In the genomic region with DNA sequence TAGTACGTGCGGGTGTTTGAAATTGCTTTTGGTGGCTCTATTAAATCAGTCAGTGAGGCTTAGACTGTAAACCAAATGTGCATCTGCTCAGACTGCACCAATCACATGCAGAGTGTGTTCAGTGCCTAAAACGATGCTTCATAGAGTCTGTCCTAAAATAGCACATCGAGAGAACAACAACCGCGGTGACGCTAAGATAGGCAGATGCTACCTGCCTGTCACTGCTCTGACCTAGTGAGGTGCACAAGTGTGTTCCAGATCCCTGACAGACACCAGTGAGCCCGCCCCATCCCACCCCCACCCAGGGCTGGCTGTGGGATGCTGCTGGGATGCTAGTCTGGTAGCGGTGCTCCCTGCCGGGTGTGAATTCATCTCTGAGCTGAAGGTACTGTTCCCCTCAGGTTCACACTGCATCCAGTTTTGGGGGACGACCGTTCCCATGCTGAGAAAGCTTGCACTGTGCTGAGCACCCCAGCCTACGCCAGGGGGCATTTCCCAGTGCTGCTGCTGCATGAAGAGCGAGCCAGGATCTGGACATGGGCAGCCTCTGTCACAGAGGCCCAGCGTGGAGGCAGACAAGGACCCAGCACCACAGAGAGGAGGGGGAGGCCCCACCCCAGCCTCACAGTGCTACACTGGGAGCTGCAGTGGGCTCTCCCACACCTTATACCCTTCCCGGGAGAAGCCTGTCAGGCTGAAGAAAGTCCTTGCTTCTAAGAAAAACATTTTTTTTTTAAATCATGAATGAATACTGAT, we compare ENCODE assay signal across 12 mouse cellular contexts.
A peak's percentile ranks its signal among the peaks of the same experiment; 100 is the strongest.
DNase-seq lines count a peak whose midpoint lies in the region; ATAC-seq lines count a peak whose summit lies in the region.
"Had no signal": no experiment of that assay in that cellular context is flagged by ENCODE, and none has a peak within 500 bp of the region (broad histone marks: within the 10 kb centered on the region; RNA-seq: fewer than 3 reads in every experiment).

No protein-coding gene starts in this region.

- 79% methylated on average over 16 of the region's 16 CpGs for WGBS in midbrain, embryonic 13.5 days
- WGBS in midbrain, embryonic 10.5 days, result 77% methylated on average over 16 of the region's 16 CpGs
- 63% methylated on average over 16 of the region's 16 CpGs for WGBS in forebrain, embryonic 15.5 days
- 73% methylated on average over 16 of the region's 16 CpGs for WGBS in midbrain, embryonic 16.5 days
- WGBS in limb, embryonic 10.5 days, result 69% methylated on average over 16 of the region's 16 CpGs

- DNase-seq in frontal cortex, postnatal 10 days (ENCODE audit: low spot score in 2 of 2), result no peak
- no peak for DNase-seq in midbrain, embryonic 10.5 days (ENCODE audit: low spot score)
- no peak for DNase-seq in limb, embryonic 10.5 days (ENCODE audit: low spot score)
- DNase-seq in B cell, adult 2 months, result no peak
- DNase-seq: kidney, adult 8-10 months had no signal

- no peak overlapping the region for H3K4me3 ChIP-seq in midbrain, embryonic 13.5 days (replicated peaks)
- no peak overlapping the region for H3K4me3 ChIP-seq in midbrain, embryonic 10.5 days
- no peak overlapping the region for H3K4me3 ChIP-seq in forebrain, embryonic 15.5 days
- H3K4me3 ChIP-seq in midbrain, embryonic 16.5 days (ENCODE audit: low read depth, low read length), result no peak overlapping the region
- H3K4me3 ChIP-seq in limb, embryonic 10.5 days, result no peak overlapping the region
- H3K4me3 ChIP-seq: embryonic facial prominence, embryonic 12.5 days; megakaryocyte, embryonic 14.5 days had no signal

- peaks cover 3% of the 10 kb centered on the region; the same call in 1 of the 2 replicates for H3K36me3 ChIP-seq in midbrain, embryonic 13.5 days
- H3K36me3 ChIP-seq in midbrain, embryonic 10.5 days, result no peaks in the 10 kb centered on the region
- no peaks in the 10 kb centered on the region for H3K36me3 ChIP-seq in forebrain, embryonic 15.5 days
- H3K36me3 ChIP-seq in midbrain, embryonic 16.5 days (ENCODE audit: control insufficient read depth, insufficient read depth, low read length), result no peaks in the 10 kb centered on the region
- H3K36me3 ChIP-seq in limb, embryonic 10.5 days, result peaks cover 3% of the 10 kb centered on the region; the same call in 1 of the 2 replicates
- H3K36me3 ChIP-seq: embryonic facial prominence, embryonic 12.5 days had no signal

- H3K4me1 ChIP-seq in midbrain, embryonic 13.5 days (replicated peaks), result 0 out of 2 replicates have a peak, but pooled peaks cover 4% of the 10 kb centered on the region
- H3K4me1 ChIP-seq in midbrain, embryonic 10.5 days, result peaks cover 4% of the 10 kb centered on the region
- peaks cover 25% of the 10 kb centered on the region for H3K4me1 ChIP-seq in forebrain, embryonic 15.5 days
- H3K4me1 ChIP-seq in midbrain, embryonic 16.5 days (ENCODE audit: control insufficient read depth, insufficient read depth, low read length), result 0 out of 2 replicates have a peak, but pooled peaks cover 4% of the 10 kb centered on the region
- H3K4me1 ChIP-seq in limb, embryonic 10.5 days, result peaks cover 33% of the 10 kb centered on the region
- H3K4me1 ChIP-seq: embryonic facial prominence, embryonic 12.5 days had no signal

- no peaks in the 10 kb centered on the region for H3K9me3 ChIP-seq in midbrain, embryonic 13.5 days
- H3K9me3 ChIP-seq in midbrain, embryonic 10.5 days (replicated peaks), result no peaks in the 10 kb centered on the region
- no peaks in the 10 kb centered on the region for H3K9me3 ChIP-seq in forebrain, embryonic 15.5 days
- H3K9me3 ChIP-seq in midbrain, embryonic 16.5 days (replicated peaks; ENCODE audit: control insufficient read depth, low read length, poor library complexity, severe bottlenecking), result no peaks in the 10 kb centered on the region
- no peaks in the 10 kb centered on the region for H3K9me3 ChIP-seq in limb, embryonic 10.5 days (replicated peaks)
- H3K9me3 ChIP-seq: embryonic facial prominence, embryonic 12.5 days; megakaryocyte, embryonic 14.5 days had no signal

- H3K4me2 ChIP-seq in midbrain, embryonic 13.5 days (replicated peaks), result no peak overlapping the region
- no peak overlapping the region for H3K4me2 ChIP-seq in forebrain, embryonic 15.5 days (replicated peaks)
- H3K4me2 ChIP-seq in midbrain, embryonic 16.5 days (ENCODE audit: low read length), result no peak overlapping the region
- H3K4me2 ChIP-seq: embryonic facial prominence, embryonic 12.5 days had no signal

- no peak overlapping the region for H3K9ac ChIP-seq in midbrain, embryonic 13.5 days (replicated peaks)
- no peak overlapping the region for H3K9ac ChIP-seq in forebrain, embryonic 15.5 days (replicated peaks)
- H3K9ac ChIP-seq in midbrain, embryonic 16.5 days (ENCODE audit: low read depth, low read length), result no peak overlapping the region
- H3K9ac ChIP-seq: embryonic facial prominence, embryonic 12.5 days; liver, embryonic 14.5 days had no signal

- ATAC-seq in frontal cortex, adult (ENCODE audit: low TSS enrichment), result peak; percentile 74
- 0 out of 2 replicates have a peak, but pooled peaks have one; percentile 37 for ATAC-seq in midbrain, embryonic 13.5 days
- peak; percentile 70 for ATAC-seq in forebrain, embryonic 15.5 days (replicated peaks)
- ATAC-seq in midbrain, embryonic 16.5 days, result peak; percentile 46; the same call in 1 of the 2 replicates

- H3K27me3 ChIP-seq in midbrain, embryonic 13.5 days, result no peaks in the 10 kb centered on the region
- no peaks in the 10 kb centered on the region for H3K27me3 ChIP-seq in midbrain, embryonic 10.5 days (ENCODE audit: low read depth, poor library complexity, severe bottlenecking)
- H3K27me3 ChIP-seq in forebrain, embryonic 15.5 days, result no peaks in the 10 kb centered on the region
- H3K27me3 ChIP-seq in midbrain, embryonic 16.5 days (ENCODE audit: control insufficient read depth, insufficient read depth, low read depth, low read length), result no peaks in the 10 kb centered on the region
- H3K27me3 ChIP-seq in limb, embryonic 10.5 days (ENCODE audit: low read depth, poor library complexity, severe bottlenecking), result no peaks in the 10 kb centered on the region
- H3K27me3 ChIP-seq: embryonic facial prominence, embryonic 12.5 days; megakaryocyte, embryonic 14.5 days had no signal

- no peak overlapping the region for H3K27ac ChIP-seq in midbrain, embryonic 13.5 days
- no peak overlapping the region for H3K27ac ChIP-seq in midbrain, embryonic 10.5 days (replicated peaks)
- peak overlapping the region; percentile 35 for H3K27ac ChIP-seq in forebrain, embryonic 15.5 days (replicated peaks)
- H3K27ac ChIP-seq in midbrain, embryonic 16.5 days (ENCODE audit: low read length), result no peak overlapping the region
- no peak overlapping the region for H3K27ac ChIP-seq in limb, embryonic 10.5 days
- H3K27ac ChIP-seq: embryonic facial prominence, embryonic 12.5 days; liver, embryonic 14.5 days had no signal
